Mouse (Mus musculus) cerebellum, postnatal 10 days (tissue): ENCODE measurements around the gene Pign.

Experiments
- DNase-seq, 2 experiments: peaks; one replicate each; pipeline ENCODE4 v3.0.0; 2021; ENCODE audit warnings: mixed read lengths in 2 of 2

The Pign gene

DNA sequence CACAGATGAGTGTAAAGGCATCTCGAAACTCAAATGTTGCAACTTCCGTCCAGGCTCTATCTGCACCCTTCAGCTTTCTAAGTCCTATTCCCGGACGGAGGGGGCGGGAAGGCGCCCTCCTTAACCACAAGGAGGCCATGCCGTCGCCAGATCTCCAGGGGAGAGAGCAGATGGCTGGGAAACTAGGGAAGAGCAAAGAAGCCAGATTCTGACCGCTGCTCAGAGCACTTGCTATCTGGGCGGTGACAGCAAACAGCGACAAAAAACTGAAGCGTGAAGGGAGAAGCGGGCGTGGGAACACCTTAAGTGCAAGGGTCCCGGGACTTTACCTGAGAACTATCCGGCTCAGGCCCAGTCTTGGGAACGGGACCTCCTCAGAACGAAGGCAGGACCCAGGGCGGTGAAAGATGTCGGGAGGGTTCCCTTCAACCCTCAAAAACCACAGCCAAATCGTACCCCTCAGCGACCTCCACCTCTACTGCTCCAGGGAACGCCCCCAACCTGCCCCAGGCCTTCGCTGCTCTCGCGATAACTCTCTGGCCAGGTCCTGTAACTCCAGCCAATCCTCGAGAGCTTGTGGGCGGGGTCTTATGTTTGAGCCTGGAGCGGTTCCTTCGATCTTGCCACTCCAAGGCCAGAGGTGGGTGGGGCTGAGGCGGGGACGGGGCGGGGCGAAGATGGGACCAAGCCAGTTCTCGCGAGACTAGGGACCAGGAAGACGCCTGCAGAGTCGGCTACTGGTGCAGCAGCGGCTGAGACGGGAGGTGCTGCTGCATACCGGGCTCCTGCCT is at the start of gene Pign, which contains the start of gene Relch:
Gene Pign, minus strand, starts transcription at position 507 of the 791 bp plus-strand sequence.
Gene Relch, plus strand, starts transcription at position 691 of the 791 bp plus-strand sequence.
- DNase-seq: peak; percentile 100

DNA sequence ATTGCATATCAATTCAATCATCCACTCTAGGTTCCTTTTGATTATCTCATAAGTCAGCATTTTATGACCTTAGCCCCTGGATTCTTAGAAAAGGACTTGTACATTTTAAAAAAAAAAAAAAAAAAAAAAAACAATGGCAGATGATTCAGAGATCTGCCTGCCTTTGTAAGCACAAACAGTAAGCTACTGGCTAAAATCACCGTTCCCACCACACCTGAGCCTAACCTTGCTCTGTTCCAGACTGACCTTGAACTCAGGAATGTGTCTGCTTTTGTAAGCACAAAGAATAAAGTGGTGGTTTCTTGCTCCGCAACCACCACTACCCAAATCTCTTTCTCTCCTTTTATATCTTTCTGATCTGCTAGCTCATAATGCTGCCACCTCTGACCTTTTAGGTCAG is 49.3 kb upstream of the Pign start:
- DNase-seq: no peak

DNA sequence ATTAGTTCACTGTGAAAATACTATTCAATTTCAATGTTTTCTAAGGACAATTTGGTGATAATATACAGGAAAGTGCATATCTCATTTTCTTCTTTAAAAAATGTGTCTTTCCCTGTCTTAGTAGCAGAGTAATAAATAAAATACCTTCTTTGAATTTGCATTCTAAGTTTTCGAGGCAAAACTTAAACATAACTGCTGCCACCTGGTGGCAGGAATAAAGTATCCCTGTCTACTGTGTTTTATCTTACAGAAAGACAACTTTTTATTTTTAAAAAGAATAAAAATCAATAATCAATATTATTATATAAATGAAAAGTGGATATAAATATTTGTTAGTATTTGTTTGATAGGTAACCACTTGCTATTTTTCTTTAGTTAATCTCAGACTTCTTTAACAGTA is 47.8 kb upstream of the Pign start:
- DNase-seq: peak; percentile 42 to 66

DNA sequence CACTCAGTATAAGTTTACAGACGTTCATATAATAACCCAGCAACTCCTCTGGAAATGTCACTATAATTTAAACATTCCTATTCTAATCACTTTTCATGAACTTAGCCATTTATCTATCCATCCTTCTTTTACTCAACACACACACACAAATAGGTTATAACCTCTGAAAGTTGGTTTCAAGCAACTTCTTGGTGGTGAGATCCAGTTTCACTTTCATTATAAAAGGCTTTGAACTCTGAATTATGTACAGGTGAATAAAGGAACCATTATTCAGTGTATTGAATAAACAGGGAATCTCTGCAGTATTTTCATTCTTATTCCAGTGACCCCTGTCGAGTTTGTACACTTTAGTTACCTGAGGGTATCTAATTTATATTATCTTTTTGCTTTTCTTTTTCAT is 45.9 kb upstream of the Pign start:
- no peak for DNase-seq

DNA sequence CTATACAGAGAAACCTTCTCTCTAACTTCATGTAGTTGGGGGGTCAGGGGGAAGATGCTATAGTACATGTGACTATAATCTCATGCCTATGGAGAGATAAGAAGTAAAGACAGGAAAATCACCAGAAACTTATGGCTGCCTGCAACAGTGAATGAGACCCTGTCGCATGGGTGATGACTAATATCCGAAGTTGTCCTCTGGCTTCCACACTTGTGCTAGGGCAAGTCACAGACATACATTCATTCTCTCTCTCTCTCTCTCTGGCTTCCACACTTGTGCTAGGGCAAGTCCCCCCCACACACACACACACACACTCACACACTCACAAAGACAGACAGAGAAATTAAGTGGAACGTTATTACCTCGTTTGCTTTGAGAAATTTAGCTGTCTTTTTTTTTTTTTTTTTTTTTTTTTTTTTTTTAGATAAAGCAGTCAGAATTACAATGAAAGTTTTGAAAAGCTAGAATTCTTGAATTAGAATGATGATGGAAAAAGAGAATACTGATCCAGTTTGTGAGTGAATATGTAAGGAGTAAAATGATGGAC is 37.6 kb upstream of the Pign start:
- no peak for DNase-seq

DNA sequence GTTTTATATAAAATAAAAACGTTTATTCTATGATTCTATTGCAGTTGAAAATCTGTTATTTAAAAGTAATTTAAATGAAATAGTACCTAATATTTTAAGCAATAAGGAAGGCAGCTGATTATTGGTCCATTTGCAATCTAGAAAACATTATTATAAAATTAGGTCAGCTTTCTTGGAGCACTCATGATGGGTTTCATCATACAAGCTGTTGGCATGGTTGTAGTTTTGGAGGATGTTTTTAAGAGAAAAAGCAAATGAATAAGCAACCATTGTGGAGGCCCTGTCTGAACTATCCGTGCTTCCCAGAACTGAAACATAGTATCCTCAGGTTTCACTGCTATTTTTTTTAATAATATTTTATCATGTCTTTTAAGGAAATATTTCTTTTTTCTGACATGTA is 32.1 kb upstream of the Pign start:
- DNase-seq: no peak

DNA sequence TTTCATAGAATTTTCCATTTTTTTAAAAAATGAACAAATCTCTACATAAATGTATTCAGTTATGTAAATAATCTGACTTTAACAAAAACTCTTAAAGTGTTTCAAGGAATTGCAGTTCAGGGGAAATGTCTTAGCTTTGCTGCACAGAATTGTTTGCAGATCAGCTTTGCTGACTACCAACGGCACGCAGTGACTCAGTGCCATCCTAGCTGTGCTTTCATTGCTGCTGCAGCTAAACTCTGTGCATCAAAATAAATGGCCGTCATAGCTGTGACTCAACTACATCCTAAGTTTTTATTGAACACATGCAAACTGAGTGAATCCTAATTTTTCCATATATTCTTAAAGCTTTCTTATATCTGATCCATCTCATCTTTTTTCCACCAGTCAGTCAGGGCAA is 22.0 kb upstream of the Pign start:
- no peak for DNase-seq

DNA sequence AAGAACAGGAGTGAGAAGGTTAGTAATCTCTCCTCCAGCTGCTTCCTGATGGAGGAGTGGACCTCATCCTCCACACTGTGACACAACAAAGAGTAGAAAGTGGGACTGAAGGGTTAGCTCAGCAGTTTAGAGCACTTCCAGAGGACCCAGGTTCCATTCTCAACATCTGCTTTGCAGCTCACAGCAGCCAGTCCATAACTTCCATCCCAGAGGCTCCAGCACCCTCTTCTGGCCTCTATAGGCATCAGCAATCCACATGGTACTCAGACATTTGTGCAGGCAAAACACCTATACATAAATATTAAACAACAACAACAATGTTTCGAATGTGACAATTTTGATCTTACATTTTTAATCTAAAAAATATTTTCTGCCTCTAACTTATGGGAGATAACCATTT is 17.1 kb upstream of the Pign start:
- DNase-seq: peak; percentile 13 to 22

DNA sequence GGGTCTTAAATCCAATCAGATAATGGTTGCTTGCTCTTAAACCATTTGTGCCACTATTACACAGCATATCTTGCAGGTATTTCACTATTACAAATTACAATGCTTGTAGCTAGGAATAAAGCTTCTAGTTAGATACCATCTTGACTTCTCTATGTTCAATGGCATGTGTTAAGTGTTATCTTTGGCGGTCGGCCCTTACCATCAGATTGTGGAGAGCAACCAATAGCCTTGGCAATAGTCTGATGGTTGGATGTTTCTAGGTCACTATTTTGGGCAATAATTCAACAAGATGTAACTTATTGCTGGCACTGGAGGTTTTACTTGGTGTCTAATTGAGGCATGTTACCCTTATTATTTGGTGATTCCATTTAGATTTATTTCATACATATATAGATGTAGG is 11.3 kb upstream of the Pign start:
- DNase-seq: no peak

DNA sequence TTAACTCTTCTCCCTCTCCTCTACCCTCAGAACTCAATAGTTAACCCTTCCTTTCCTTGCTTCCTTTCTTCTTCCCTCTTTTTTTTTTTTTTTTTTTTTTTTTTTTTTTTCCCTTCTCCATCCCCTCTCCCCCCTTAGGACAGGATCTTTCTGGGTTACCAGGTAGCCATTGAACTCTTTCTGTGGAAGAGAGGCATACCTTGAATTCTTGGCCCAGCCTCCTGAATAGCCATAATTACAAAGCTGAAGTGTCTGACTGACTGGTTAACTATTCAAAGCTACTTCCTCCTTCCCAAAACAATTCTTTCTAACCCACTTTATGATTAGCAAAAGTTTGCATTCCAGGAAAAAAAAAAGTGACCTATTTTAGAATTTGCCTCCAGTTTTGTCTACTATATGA is 6.2 kb upstream of the Pign start:
- DNase-seq: no peak

DNA sequence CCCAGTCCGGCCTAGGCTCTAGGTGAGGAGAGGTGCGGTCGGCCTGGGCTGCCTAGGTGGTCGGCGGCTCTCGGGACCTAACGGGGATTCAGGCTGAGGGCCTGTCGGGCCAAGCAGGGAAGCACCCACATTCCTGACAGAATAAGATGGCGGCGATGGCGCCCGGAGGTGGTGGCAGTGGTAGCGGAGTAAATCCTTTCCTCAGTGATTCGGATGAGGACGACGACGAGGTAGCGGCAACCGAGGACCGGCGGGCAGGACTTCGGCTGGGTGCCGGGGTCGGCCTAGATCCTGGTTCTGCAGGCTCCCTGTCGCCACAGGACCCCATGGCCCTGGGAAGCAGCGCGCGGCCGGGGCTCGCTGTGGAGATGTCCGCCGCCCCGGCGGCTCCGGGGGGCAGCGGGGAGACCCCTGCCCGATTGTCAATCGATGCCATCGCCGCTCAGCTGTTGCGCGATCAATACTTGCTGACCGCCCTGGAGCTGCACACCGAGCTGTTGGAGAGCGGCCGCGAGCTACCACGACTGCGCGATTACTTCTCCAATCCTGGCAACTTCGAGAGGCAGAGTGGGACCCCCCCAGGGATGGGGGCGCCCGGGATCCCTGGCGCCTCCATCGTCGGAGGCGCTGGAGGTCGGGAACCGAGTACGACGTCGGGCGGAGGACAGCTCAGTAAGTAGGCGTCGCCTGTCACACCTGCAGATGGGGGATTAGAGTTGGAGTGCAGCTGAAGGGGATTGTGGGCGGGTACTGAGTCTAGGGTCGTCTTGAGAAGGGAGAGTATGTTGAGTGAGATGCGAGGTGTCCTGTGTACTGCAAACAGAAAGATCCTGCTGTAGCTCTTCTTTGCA is 710 bp upstream of the Pign start:
- DNase-seq: peak; percentile 58 to 59

DNA sequence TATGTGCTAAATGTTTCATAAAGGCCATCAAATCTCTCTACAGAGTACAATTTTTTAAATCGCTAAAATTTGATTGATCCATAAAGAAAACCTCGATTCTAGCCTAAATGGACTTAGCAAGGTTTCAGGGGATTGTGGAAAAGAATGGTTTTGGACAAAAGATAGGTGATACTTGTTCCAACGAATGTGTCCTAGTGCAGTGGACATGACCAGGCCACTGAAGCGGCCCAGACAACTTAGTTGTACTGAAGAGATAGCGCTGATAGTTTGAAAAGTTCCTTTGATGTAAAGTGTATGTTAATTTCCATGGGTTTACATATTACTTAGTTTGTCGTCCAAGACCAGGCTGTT is 682 bp downstream of the Pign start:
- DNase-seq: no peak

DNA sequence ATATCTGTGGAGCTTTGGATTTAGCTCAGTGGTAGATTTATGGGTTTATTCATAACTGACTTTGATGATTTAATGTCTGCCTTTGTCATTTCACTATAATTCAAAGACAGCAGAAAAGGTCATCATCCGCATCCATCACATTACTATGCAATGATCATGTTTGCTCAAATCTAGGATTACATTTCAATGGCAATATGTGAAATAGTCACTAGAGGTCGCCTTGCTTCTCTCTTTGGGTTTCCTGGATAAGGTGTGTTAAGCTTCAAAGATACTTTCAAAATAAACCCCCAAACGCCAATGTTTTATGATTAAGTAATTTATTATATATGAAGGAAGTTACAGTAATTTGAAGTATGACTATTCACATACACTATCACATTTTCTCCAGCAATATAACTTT is 3.5 kb downstream of the Pign start:
- DNase-seq: peak; percentile 68 to 86

DNA sequence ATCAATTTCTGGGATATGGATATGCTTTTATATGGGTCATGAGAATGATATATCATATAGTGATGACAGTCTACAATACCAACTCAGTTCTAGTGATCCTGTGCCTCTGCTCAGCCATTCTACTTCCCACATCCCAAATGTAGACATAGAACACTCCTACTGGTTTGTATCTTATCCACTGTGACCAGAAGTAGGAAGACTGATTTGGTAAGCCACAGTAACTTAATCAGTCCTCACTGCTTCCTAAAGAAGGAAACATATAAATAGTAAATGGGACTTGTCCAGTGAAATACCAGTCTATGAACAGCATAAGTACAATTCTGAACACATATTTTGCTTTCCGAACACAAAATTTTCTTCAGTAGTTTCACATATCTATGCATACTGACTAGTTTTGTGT is 9.5 kb downstream of the Pign start:
- DNase-seq: no peak

DNA sequence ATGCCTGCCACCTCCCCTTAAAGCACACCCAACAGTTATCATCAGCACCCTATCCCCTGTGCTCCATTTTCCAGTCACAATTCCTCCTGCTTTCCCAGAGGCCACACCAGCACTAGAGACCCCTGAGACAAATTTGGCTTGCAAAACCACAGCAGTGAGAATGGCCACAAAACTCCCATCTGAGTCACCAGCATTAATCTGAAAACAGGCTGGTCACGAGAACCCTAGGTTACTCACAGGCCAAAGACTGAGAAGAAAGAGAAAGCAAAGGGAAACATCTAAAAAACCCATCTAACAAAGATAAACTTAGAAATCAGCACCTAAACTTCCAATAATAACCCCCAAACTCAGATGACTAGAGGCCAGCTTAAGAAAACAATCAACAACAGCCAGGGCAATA is 12.8 kb downstream of the Pign start:
- no peak for DNase-seq

DNA sequence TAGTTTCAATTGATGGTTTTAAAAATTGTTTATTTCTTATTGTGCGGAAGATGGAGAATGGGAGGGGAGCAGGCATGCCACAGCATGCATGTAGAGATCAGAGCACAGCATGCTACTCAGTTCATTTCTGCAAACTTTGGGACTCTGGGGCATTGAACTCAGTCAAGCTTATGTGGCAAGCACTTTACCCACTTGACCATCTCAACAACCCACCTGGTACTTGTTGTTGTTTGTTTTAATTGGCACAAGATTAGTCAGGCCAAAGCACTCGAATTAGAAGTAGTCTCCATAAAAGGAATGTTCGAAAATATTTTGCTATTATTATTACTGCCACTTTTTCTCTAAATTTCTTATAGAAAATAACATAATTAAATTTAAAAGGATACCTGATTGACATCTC is 19.4 kb downstream of the Pign start:
- no peak for DNase-seq

DNA sequence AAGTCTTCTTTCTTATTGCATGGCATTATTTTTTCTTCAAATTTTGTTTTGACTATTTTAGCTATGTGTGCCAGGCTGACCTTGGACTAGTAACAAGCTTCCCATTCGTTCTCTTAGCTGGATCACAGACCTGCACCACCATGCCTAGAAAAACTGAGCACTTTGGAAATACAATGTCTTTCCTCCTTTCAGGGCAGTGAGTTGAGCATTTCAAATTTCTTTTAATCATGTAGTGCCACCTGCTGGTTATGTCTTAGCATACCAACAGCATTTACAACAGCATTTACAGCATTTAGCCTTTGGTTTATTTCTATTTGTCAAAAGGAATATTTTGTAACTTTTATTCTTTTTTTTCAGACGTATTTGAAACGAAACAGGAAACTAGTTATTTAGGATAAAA is 33.0 kb downstream of the Pign start:
- DNase-seq: peak; percentile 51 to 77

DNA sequence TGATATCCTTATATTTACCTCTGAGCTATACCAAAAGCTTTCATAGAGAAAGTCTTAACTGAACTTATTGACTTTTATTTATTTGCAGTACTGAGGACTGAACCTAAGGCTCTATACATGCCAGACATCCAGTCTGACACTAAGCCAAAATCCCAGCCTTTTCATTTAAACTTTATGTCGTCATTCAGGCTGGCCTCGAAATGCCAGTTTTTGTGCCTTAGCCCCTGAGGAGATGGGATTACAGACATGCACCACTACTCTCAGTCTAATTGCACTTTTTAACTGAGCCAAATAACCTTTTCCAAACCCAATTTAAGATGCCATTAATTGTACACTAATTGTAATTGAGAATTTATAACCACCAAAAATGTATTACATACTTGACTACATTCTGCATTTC is 73.8 kb downstream of the Pign start:
- no peak for DNase-seq

DNA sequence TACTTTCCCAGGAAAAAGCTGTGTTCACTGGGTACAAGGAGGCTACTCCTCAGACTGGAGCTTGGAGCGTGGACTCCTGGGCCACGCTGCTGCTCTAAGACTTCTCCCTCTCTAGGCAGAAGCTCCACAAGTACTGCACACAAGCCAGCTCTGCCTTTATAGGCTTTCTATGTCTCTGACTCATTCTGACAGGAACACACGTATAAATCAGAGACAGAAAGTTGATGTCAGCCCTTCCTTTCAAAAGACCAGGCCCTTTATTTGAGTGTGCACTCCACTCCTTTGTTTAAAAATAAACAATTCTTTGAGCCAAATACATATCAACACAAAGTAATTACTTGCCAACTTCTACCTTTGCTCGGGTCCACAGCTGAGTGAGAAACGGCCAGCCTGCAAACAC is 74.8 kb downstream of the Pign start:
- DNase-seq: no peak

DNA sequence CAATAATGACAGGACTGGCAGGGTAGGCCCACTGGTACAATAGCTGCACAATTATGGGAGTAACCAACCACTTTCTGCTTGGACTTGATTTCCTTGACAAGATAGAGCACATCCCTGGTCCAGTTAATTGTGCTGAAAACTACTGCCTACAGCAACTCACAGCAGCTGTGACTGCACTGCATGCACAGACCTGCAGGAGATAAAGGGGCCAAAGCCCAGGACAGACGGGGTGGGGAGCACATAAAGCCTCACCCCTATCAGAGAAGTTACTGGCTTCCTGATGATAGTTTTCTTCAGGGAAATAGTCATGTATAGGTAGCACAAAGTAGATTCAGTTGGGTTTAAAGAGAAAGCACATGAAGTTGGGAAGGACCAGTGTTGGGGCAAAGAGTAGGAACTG is 80.7 kb downstream of the Pign start:
- no peak for DNase-seq

DNA sequence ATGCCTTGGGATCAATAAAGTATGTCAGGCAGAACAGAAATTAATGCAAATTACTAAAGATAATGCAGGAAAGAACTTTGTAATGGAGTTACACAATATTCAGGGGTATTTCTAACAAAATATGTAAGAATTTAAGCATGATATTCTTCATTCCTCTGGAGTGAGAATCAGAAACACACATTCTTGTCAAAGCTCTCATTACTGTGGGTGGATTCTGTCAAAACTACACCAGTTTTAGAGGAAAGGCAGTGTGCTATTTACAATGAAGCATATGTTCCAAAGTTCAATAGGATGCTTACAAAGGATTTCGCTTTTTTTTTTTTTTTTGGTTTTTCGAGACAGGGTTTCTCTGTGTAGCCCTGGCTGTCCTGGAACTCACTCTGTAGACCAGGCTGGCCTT is 82.6 kb downstream of the Pign start:
- no peak for DNase-seq

DNA sequence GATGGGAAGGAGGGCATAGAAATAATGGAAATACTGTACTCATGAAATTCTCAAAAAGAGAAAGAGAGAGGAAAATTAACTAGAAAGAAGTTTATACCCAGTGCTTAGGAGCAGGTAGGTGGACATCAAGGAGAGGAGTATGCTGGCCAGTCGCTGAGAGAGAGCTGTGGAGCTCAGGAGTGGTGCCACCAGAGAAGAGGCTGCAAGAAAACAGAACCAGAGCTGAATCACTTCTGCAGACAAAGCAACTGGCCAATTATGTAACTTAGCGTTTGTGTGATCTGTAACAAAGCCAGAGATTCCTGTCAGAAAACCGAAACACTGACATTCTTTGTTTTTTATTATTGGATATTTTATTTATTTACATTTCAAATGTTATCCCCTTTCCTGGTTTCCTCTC is 97.4 kb downstream of the Pign start:
- DNase-seq: no peak

DNA sequence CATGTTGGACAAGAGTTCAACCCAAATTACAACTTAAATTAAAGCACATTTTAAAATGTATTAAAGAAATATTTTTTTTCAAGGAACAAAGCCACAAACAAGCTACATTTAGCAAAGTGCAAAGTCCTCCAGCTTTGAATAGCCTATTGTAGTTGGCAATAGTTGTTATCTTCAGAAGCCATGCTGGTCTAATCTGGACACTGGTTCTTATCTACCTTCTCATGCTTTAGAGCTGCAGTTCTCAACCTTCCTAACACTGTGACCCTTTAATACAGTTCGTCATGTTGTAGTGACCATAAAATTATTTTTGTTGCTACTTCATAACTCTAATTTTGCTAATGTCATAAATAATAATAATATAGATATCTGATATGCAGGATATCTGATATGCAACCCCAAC is 99.2 kb downstream of the Pign start:
- DNase-seq: no peak

DNA sequence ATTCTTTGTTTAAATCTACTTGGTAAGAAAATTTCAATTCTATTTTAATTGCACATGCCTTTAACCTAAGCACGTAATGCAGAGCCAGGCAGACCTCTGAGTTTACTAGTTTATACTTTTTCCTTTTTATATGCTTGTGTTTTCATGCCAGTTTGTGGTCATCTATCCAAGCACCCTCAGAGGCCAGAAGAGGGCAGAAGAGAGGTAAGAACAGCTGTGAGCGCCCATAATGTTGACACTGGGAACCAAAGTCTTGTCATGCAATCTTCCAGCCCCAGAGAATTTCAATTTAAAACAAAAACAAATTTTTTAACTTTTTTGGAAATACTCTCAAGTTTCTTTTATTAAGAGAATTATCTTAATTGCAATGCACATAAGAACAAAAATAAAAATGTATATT is 99.7 kb downstream of the Pign start:
- DNase-seq: peak in 1 of 2 experiments; percentile 8
